Mouse (Mus musculus): ENCODE results near the gene Ssrp1.

GRCm38 (mm10) chr2:85007729-85008128 is 29.3 kb upstream of the Ssrp1 start:
- TF ChIP-seq POLR2A (IDR thresholded peaks at IDR 0.05; ENCODE audit: insufficient read depth, low read depth, low read length), result no peak
- no peak for TF ChIP-seq CTCF (IDR thresholded peaks at IDR 0.05; ENCODE audit: insufficient read depth, low read depth, low read length)
